Mouse (Mus musculus) urinary bladder, postnatal 36 days (tissue): ENCODE results near the gene Gm15737.

Experiments used
- DNase-seq, 2 experiments: peaks; one replicate each; pipeline ENCODE4 v3.0.0; 2022; ENCODE audit warnings: low spot score in 2 of 2, mixed read lengths in 1 of 2

Gm15737 gene

DNA sequence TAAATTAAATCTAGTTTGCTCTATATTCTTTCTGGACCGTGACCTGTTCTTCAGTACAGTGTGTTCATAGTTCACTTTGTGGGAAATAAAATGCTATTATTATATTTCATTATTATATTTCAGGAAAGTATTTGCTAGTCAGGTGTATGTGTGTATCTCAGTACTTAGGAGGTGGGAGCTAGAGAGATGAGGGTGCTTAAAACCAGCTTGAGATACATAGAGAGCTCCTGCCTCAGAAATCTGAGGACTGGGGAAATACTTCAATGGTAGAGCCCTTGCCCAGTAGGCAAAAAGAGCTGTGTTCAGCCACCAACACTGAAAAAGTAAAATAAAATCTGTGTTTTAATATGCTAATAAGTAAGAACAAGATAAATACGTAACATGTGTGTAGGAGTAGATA is 6.2 kb downstream of the Gm15737 start:
- no peak for DNase-seq

DNA sequence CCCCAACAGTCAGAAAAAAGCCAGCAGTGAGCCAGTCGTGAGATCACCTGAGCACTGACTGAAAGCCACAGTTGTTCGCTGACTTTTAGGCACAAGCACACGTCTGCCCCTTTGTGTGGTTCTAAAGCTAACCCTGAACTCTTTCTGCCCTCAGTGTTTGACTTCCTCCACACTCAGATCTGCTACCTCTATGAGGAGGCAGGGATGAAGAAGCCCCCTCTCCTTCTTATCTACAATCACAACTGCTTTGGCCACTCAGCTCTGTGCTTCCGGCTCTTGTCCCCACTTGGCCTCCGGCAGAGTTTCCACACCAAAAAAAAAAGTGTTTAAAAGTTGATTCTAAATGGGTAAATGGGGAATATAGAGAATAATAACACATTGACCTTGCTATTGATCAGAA is 7.0 kb downstream of the Gm15737 start:
- no peak for DNase-seq

DNA sequence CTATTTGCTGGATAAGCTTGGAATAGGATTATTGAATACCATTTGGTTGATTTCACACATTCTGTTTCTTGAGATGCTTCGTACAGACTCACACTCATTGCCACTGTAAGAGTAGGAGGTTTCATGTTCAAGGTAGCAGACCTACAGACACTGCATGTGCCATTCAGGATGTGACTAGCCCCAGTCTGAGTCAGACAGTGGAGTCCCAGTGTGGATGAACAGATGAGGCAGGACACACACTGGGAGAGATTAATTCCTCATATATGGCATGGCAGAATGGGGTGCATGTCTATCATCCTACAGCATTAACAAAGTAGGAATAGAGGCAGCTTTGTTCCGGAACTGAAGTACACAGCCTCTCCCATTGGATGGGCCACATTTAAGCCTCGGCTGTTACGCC is 8.1 kb downstream of the Gm15737 start:
- DNase-seq: no peak

DNA sequence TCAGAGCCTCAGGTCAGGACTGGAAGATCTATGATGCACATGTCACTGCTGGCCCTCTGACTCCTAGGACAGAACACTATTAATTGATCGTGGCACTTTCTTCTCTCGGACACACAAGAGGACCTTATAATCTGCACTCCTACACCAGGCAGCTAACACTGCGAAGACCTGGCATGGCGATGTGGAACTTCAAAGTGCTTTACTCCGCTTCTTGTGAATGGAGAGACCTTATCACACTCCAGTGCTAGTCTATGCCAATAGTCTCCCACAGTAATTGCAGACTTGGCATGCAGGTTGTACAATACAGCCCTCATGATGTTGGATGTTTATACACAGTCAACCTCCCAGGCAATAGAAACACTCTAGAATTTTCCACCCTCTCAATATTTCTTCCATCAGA is 9.6 kb downstream of the Gm15737 start:
- DNase-seq: no peak

DNA sequence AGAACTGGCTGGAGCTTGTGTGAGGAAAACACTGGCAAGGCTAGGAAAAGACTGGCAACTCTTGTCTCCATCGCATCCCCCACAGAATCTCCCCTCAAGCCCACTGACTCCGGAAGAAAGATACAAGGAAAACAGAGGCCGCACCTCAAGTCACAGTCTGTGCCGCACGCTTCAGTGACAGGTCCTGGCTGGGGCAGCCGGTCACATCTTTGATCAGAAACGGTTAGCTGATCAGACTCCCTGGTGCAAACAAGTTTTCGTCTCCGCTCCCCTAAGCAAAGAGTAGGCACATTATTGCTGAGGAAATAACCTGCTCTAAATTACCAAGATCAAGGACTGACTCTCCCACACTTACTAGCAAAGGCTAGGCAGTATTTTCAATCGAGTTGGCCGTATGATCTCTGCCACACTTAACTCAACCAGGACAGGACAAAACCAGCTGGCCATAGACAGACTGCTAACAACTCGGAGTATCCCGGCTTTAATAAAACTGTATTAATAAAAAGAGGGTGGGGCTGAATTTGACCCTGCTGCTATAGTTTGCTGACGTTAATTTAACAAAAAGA is 10.6 kb downstream of the Gm15737 start:
- DNase-seq: no peak

DNA sequence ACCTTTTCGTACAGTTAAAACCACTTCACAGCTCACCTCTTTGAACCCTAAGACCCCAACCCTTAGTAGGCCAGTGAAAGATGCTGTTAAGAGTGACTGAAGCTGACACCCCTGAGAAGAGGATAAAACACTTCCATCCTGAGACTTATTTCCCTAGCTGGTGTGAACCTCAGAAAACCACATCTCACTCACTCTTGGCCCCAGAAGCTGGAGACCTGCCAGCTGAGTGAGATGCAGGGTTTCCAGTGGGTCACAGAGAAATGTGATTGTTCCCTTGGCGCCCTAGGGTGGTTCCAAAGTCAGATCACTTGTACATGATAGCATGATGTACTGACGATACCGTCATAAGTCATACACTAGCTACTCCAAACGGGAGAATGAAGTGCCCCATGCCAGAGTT is 13.3 kb downstream of the Gm15737 start:
- DNase-seq: no peak

DNA sequence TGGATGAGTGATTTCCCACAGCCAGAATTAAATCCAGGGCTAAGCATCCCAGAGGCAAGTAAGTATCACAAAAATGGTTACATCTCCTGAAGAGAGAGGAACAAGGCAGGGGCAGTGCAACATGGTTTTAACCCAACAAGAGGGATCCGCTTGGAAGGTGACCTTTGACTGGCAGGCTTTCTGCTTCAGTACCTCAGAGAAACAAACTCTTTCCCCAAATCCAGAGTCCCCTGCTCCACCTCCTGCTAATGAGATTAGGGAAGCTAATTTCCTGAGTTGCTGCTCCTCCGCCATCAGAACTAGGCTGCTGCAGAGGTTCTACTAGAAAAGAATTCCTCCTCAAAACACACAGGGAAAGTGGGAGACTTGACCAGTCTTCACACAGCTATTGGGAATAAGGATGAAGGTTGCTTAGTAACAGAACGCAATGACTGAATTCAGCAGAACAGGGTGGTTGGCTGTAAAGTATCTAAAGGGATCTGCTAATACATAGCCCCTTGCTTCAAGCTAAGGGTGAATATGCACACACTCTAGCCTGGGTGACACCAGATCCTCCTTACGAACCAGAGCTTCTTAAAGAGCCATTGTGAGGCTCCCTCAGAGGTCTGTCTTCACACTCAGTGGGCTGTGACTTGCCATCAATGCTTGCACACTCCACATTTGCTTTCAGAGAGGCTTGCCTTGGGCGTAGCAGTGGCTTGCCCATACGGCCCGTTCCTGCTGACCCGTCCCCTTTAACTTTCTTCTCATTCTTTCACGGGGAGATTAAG is 14.2 kb downstream of the Gm15737 start:
- DNase-seq: no peak

DNA sequence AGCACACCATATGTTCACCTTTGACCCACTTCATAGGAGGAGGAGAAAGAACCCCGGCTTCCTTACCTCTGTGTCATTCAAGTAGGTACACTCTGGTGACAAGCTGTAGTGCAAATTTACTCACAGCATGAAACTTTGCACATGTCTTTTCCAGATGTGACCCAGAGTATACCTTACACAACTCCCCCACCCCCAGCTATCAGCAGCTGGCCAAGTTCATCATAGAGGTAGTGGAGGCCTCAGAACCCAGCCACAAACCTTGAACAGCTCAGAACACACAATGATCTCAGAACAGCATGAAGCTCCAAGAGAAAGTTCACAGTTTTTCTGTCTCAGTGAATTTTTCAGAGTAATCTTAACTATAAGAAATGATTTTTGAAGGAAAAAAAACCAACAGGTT is 22.4 kb downstream of the Gm15737 start:
- DNase-seq: no peak

DNA sequence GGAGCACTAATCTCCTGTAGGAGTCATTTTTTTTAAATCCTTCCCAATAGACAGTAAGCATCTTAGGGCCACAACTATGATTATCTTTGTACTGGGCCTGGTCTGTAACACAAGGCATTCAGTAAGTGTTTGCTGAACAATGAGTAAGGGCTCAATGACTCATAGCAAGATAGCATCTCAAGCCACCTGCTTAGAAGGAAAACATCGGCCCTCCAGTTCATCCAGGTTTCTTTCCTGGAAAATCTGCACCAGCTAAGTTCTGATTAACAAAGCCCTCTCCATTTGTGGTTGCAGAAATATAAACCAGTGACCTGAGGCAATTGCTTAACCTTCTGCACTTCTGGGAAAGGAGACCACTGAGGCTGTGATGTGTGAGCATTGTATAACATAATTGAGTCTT is 34.9 kb downstream of the Gm15737 start:
- peak in 1 of 2 experiments; percentile 11 for DNase-seq

DNA sequence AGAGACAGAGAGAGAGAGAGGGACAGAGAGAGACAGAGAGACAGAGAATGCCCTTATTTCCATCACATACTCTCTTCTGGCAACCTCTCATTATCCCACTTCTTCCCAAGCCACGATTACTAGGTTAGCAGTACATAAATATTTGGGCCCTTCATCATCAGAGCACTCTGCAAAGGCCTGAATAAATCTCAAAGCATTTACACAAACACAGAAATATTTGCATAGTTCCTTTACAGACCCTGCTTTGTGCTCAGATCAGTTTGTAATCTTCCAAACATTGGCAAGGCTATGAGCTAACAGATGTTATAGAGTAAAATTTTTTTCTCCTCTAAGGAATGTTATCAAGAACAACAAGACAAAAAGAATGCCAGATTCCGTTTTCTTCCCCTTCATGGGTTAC is 35.3 kb downstream of the Gm15737 start:
- no peak for DNase-seq

DNA sequence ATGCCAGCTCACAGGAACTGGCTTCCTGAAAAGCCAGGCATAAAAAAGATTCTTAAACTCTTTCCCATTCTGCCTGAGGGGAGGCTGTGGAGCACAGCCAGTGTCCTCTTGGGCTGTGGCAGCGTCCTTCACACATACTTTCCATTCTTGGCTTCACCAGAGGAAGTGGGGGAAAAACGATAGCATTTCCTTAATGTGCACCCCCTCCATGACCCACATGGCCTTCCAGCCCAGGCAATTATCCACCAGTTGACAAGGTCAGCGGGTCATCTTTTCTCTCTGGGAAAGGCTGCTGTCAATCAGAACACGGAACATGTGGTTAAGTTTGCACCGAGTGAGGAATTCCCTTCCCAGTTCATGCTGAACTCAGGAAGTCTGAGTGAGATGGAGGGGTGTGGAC is 36.8 kb downstream of the Gm15737 start:
- no peak for DNase-seq

DNA sequence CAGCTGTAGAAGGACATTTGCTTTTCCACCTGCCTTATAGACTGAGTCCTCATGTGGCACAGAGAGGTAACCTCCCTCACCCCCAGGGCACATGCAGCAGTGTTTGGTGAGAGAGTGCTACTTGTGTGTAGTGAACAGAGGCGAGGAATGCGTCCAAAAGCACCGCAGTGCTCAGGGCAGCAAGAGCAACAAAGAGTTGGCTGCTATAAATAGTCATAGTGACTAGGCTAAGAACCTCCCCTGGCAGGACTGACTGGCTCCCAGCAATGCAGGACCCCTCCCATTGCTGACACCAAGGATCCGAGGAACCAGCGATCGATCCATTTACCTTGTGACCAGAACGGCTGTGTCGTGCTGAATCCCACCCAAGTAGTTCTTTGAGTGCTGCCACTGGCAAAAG is 40.2 kb downstream of the Gm15737 start:
- DNase-seq: no peak

DNA sequence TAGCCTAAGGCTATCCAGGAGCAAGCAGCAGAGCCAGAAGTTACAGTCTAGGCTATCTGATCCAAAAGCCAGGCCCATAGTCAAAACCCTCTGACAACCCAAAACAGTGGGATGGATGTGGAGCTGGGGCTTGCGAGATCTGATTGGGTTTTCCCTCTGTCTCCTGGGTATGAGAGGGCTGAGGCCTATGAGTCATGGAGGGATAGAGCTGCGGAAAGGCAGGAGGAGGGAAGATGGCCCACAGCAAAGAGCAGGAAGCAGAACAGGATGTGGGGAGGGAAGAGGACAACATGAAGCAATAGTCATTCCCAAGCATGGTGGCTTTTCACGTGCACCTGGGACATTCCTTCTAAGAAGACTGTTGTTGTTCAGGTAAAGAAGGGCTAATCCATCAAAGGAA is 41.5 kb downstream of the Gm15737 start:
- DNase-seq: no peak

DNA sequence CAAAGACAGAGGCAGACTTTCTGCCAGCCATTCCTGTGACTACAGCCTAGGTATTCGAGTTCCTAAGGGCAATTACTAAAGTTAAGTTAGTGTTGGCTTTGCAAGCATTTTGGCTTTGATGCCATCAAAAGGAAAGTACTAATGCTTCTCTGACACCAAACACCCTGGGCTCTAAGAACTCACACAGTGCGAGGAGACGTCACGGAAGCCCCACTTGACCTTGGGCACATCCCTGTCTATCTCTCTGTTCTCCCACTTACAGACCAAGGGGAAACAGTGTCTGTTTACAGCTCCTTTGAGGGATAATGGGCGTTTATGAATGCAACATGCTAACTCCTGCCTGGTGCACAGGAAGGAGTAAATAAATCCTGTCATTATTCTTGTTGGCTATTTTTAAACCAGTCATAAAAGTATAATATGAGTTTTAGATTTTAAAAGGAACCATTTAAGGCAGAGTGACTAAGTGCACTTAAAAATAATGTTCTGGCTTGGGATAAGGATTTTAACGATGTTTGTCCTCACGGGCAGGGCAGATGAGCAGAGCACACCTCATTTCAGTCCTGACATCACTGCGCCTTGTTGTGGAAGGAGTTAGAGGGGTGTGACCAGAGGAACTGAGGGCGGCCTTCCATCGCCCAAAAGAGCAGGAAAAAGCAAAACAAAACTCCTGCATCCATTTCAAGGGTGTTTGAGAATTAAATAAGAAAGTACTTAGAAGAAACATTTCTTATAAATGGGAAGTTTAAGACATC is 52.0 kb downstream of the Gm15737 start:
- no peak for DNase-seq

DNA sequence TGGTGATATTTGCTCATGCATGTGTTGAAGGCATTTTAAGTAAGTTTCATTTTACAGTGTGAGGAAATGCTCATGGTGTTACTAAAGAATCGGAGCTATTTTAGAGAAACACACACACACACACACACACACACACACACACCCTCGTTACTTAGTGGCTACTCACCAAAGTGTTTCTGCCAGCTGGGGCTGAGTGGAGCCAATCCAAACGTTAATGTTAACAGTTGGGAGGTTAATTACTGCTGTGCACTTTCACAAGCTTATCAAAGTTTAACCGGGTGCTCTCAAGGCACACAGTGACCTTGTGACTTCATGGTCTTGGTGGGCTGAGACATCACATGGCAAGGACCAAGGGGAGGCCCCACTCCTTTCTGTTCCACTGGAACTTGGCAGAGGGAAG is 52.7 kb downstream of the Gm15737 start:
- peak in 1 of 2 experiments; percentile 23 for DNase-seq

DNA sequence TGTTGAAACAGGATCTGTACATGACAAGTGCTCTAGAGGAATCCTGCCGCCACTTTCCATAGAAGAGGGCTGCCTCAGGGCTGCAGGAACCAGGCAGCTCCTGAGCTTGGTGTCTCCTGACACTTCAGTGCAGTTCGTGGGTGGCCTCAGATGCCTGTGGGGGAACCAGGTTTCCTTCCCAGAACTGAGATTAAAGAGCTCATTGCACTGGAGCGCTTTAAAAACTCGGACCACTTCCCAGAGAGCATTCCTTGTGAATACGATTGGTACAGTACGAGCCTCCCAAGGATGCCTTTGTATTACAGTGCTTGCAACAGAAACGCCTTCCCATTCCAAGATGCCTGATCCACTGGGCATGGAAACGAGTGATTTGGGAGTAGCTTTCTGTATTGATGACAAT is 55.4 kb downstream of the Gm15737 start:
- DNase-seq: no peak

DNA sequence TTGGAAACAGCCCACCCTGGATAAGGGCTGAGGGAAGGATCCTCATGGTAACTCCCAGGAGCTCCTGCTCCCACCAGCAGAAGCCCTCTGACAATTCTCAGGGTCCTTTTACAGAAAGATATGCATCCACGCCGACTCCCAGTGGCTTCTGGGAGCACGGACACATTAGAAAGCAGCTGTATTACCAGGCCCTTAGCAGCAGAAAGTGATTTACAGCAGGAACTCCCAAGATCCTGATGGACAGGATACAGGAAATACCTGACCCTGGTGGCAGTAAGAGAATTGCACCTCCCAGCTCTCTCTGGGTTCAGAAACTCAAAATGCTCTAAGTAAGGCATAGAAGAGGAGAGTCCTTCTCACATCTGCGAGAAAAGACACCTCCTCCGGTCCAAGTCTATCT is 59.1 kb downstream of the Gm15737 start:
- DNase-seq: no peak
